Mouse (Mus musculus) monocyte, adult 59 days (primary cell): ENCODE data around the gene Tlr12. TPM values are rescaled to one million over a fixed set of nuclear protein-coding genes. Genes with fewer than 3 reads are reported as not detected.

Source experiments
- total RNA-seq, 2 experiments: library from RNA; stranded (reverse); gene quantifications; one replicate each; pipeline ENCODE4 v1.2.4; 2023

The Tlr12 gene
- total RNA-seq, result 10 to 100 TPM in 1 of 2 experiments, 1 to 10 TPM in 1; 9.2 to 12.8 TPM

DNA sequence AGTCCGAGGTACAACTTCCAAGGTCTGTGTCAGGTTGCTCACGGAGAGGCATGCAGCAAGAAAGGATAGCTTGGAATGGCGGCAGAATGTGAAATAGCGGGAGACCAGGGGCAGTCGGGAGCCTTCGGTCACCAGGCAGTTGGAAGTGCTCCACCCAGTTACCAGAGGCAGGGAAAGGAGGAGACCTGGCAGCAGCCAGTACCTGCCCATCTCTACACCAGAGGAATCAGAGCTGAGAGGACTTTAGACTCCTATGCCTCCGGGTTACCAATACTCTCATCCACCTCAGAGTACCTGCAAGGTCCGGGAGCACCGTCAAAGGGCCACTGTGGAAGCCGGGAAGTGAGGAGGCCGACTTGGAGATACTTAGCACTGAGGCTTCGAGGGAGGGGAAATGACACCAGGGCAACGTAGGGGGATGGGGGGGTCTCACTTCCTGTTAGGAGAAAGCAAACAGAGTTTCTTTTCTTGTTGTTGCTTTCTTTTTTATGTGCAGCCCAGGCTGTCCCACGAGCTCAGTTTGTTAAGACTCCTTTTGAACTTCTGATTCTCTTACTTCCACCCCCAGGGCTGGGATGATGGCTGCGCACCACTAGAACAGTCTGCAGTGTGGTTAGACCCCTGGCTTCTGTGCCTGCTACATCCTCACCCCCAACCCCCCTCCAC, at the start of gene Tlr12:
Gene Tlr12, minus strand, starts transcription at position 374 of the 666 bp plus-strand sequence.

DNA sequence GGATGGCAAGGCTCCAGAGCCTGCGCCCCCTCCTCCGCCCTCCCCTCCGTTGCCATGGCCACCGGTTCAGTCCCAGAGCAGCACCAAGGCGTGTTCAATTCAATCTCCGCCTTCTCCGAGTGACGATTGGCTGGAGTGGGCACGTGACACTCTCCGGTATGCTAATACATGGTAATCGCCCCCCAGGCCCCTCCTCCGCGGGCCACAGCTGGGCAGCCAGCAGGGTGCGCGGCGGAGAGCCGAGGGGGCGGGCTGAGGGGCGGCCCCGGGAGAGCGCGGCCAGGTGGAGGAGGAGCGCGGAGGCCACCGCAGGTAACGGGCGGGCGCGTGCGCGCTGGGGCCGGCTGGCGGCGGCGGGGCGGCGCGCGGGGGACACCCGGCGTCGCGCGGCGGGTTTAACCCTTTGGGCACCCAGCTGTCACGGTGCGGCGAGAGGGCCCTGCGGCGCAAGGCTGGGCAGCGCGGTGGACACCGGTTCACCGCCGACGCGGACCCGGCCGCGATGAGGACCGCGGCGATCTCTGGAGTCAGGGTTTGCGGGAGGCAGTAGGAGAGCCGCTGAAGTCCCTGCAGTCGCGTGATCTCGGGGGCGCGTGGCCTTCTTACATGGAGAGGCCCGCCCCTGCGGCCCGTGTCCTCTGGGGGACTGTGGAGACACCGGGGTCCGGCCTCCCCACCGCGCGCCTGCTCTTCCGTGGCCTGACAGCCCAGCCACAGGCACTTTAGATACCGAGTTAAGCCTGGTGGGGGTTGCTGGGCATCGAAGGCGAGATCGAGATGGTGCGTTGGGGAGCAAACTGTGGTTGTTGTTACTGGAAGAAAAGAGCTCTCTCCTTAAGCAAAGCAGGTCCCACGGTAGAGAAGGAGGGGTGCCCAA, 36.3 kb upstream of the Tlr12 start, which contains the start of gene Phc2:
Gene Phc2, plus strand, starts transcription at position 198 of the 877 bp plus-strand sequence.

DNA sequence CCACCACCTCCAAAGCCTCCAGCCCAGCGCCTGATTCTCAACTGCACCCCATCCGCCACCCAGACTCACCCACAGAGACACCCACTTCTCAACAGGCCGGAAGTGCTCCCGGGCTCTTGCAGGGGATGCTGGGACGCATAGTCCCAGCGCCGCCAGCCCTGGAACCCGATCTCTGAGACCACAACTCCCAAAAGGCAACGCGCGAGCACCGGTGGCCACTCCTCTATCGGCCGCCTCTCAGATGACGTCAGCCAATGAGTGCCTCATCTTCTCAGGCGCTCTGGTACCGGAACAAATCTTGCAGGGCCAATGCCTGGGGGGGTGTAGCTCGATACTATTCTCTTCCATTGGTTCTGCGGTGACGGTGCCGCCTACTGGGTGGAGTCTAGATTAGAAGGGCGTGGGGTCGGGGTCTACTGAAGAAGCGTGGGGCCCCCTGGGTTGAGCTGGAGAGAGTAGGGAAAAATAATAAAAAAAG, 8.5 kb downstream of the Tlr12 start, which contains the start of gene Zscan20:
Gene Zscan20, minus strand, starts transcription at position 174 of the 478 bp plus-strand sequence.

Other genes starting within 250 kb of the Tlr12 start
- gene Zscan20, start 8.5 kb downstream of the Tlr12 start, total RNA-seq, result 1 to 10 TPM; 5.6 to 6.1 TPM
- 10 to 100 TPM; 75.2 to 79.3 TPM for gene Phc2, start 36.1 kb upstream of the Tlr12 start, total RNA-seq
- under 1 TPM; 0.50 to 0.85 TPM for gene A3galt2, start 136.7 kb upstream of the Tlr12 start, total RNA-seq
- gene Zfp362, start 187.4 kb upstream of the Tlr12 start, total RNA-seq, result 10 to 100 TPM; 25.3 to 25.6 TPM